Mouse (Mus musculus): Measurements from ENCODE around the gene Il12a. TPM values are rescaled to one million over a fixed set of nuclear protein-coding genes. Genes with fewer than 3 reads are reported as not detected.
"Not testable (repeated sequence)": the region's sequence is repeated elsewhere in the genome, so short reads cannot be mapped to it uniquely, and the experiment has no call there.

The Il12a gene
- polyA plus RNA-seq, 1 experiment from 2014 or later, result 0.20 TPM

DNA sequence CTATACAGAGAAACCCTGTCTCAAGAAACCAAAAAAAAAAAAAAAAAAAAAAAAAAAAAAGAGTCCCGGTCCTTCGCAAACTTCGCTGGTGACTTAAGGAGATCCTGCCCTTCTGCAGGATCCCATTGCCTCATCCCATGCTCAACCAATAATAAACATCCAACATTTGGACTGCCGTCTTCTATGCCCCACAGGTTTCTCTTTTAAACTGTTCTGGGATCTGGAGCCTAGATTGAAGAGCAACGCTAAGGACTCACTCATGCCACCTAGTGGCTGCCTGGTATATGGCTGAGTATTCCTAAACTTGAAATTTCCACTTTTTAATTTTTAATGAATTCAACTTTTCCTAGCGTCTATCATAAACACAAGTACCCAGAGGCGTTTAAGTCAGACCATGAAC, 23.1 kb downstream of the Il12a start:
- WGBS, result 14% methylated on average over 7 of the region's 7 CpGs
- H3K27me3 ChIP-seq (ENCODE audit: insufficient read depth, poor library complexity, severe bottlenecking), result no peaks in the 10 kb centered on the region

DNA sequence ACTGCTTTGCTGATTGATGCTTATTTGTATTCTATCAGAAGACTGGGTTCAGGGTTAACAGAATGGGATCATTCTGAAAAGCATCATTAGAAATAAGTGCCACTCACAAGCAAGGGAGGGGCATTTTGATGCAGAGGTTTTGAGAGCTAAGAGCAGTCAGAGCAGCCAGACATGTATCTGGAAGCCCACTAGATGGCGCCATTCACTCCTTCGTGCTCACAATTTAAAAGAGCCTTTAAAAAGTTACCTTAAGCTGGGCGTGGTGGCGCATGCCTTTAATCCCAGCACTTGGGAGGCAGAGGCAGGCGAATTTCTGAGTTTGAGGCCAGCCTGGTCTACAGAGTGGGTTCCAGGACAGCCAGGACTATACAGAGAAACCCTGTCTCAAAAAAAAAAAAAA, 26.9 kb downstream of the Il12a start:
- DNase-seq (ENCODE audit: low spot score), result peak; percentile 36

More for the DNA sequence above, 23.1 kb downstream of the Il12a start:
- H3K4me3 ChIP-seq, result no peak overlapping the region
- no peaks in the 10 kb centered on the region for H3K36me3 ChIP-seq
- no peaks in the 10 kb centered on the region for H3K4me1 ChIP-seq (replicated peaks)
- no peak overlapping the region for H3K27ac ChIP-seq
- DNase-seq (ENCODE audit: low spot score), result peak; percentile 40
- 0 out of 2 replicates have a peak, but pooled peaks cover 1% of the 10 kb centered on the region for H3K9me3 ChIP-seq

DNA sequence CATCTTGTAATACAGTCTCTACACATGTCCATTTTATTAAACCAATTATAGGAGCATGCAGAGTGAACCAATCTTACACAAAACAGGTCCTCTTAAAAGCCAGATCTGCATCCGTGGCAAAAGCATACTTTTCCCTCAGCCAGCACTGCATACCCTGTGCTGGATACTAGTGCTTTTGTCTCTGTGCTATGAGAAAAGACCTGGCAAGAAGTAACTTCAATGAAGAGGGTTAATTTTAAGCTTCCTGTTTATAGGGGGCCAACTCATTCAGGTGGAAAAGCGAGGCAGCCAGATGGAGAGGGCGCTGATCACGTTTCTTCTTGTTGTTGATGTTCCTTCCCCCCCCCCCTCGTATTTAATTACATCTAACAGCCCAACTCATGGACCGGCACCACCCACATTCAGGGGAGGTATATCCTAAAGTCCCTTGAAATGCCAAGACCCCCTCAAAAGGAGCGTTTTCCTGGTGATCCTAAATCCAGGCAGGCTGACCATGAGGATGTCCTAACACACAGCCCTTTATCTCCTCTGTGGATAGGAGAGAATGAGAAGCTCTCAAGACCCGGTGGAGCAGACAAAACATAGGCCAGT, 28.9 kb downstream of the Il12a start:
- 69% methylated on average over 8 of the region's 8 CpGs for whole genome bisulfite sequencing
- Histone ChIP-seq H3K9me3 (no peaks in the 10 kb centered on the region), H3K36me3 (no peaks in the 10 kb centered on the region), H3K27me3 (ENCODE audit: insufficient read depth, poor library complexity, severe bottlenecking) (no peaks in the 10 kb centered on the region), H3K27ac (no peak overlapping the region), H3K4me1 (replicated peaks) (no peaks in the 10 kb centered on the region), H3K4me3 (no peak overlapping the region)
- DNase-seq (ENCODE audit: low spot score), result no peak

More for the DNA sequence above, 26.9 kb downstream of the Il12a start:
- H3K27me3 ChIP-seq (ENCODE audit: insufficient read depth, poor library complexity, severe bottlenecking); H3K27ac ChIP-seq; H3K4me1 ChIP-seq (replicated peaks); H3K36me3 ChIP-seq; H3K4me3 ChIP-seq; H3K9me3 ChIP-seq: not testable (repeated sequence)
- WGBS, result 41% methylated on average over 5 of the region's 5 CpGs

DNA sequence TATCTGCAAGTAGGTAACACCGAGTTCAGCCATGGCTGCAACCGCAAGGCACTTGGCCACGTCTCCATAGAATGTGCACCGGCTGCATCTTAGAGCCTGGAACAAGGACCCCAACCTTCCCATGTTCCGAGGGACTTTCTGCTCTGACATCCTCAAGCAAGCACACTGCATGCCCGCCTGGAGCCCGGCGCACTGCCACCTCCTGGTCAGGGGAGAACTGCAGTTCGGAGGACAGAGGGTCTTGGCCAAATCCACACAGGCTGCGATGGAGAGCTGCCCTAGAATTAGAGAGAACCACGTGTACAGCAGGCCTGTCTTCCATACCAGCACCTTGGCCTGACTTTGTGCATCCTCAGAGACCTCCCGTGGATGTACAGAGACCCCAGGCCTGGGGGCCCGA, 29.8 kb downstream of the Il12a start:
- Histone ChIP-seq H3K9me3 (no peaks in the 10 kb centered on the region), H3K36me3 (no peaks in the 10 kb centered on the region), H3K4me3 (no peak overlapping the region), H3K4me1 (replicated peaks) (no peaks in the 10 kb centered on the region), H3K27ac (no peak overlapping the region), H3K27me3 (ENCODE audit: insufficient read depth, poor library complexity, severe bottlenecking) (no peaks in the 10 kb centered on the region)
- peak; percentile 71 for DNase-seq (ENCODE audit: low spot score)
- 41% methylated on average over 13 of the region's 13 CpGs for WGBS

DNA sequence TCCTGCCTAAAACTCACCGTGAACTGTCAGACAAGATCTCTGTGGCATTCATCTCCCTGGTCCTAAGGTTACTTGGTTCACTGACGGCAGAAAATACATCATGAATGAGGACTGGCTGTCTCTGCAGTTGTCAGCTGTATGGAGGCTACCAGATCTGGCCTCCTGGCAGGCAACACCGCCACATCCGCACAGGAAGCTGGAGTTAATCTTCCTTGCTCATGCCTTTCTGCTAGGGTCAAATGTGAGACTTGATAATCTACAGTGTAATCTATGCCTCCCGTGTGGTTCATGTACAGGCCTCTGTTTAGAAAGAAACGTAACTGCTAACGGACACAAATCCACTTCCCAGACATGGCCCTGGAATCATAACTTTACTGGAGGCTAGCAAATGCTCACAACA, 51.5 kb downstream of the Il12a start:
- no peaks in the 10 kb centered on the region for H3K4me1 ChIP-seq (replicated peaks)
- H3K27me3 ChIP-seq (ENCODE audit: insufficient read depth, poor library complexity, severe bottlenecking), result no peaks in the 10 kb centered on the region
- 0 out of 2 replicates have a peak, but pooled peaks cover 4% of the 10 kb centered on the region for H3K9me3 ChIP-seq
- WGBS, result 86% methylated on average over 7 of the region's 7 CpGs
- no peak for DNase-seq (ENCODE audit: low spot score)
- no peaks in the 10 kb centered on the region for H3K36me3 ChIP-seq
- H3K4me3 ChIP-seq, result no peak overlapping the region
- H3K27ac ChIP-seq, result no peak overlapping the region

DNA sequence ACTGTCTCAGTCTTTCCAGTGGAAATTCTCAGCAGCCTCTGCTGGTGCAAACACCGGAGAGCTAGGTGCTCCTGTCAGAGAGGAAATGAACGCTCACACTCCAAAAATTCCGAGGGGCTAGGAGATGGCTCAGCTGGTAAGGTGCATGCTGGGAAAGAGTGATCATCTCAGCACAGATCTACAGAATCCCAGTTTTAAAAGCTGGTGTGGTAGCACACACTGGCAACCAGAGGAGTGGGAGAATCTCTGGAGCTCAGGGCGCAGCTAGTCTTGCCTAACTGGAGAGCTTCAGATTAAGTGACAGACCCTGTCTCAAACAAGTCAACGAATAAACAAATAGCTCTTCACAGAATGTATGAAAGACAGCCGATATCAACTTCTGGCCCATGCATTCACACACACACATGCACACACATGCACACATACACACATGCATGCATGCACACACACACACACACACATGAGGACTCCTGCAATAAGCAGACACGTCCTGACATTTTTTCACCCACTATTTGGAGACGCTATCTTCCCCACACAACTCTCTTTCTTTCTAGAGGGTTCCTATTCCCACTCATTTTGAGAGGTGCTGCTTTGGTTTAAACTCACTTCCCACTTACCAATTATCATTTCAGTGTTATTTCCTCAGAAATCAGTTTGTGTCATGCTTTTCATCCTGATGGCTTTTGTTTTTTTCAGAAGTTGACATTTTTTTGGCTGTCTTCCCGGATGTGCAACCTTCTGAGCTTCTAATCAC, 52.5 kb downstream of the Il12a start:
- Histone ChIP-seq H3K27ac (no peak overlapping the region), H3K4me1 (replicated peaks) (no peaks in the 10 kb centered on the region), H3K4me3 (no peak overlapping the region), H3K27me3 (ENCODE audit: insufficient read depth, poor library complexity, severe bottlenecking) (no peaks in the 10 kb centered on the region), H3K9me3 (0 out of 2 replicates have a peak, but pooled peaks cover 4% of the 10 kb centered on the region), H3K36me3 (no peaks in the 10 kb centered on the region)
- 85% methylated on average over 9 of the region's 9 CpGs for WGBS
- no peak for DNase-seq (ENCODE audit: low spot score)

DNA sequence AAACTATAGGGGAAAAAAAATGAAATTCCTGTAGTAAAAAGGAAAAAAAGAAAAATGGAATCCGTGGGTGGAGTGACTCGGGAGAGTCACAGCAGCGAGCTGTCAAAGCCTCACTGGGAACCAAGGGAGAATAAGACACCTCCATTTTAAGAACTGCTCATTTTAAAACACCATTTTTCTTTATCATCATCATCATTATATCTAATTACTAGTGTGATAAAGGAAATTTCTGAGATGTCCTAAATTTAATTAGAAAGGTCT, 53.0 kb downstream of the Il12a start:
- Histone ChIP-seq H3K9me3 (0 out of 2 replicates have a peak, but pooled peaks cover 4% of the 10 kb centered on the region), H3K36me3 (no peaks in the 10 kb centered on the region), H3K27me3 (ENCODE audit: insufficient read depth, poor library complexity, severe bottlenecking) (no peaks in the 10 kb centered on the region), H3K4me3 (no peak overlapping the region), H3K27ac (no peak overlapping the region), H3K4me1 (replicated peaks) (no peaks in the 10 kb centered on the region)
- 88% methylated on average over 3 of the region's 3 CpGs for WGBS
- DNase-seq (ENCODE audit: low spot score), result no peak

DNA sequence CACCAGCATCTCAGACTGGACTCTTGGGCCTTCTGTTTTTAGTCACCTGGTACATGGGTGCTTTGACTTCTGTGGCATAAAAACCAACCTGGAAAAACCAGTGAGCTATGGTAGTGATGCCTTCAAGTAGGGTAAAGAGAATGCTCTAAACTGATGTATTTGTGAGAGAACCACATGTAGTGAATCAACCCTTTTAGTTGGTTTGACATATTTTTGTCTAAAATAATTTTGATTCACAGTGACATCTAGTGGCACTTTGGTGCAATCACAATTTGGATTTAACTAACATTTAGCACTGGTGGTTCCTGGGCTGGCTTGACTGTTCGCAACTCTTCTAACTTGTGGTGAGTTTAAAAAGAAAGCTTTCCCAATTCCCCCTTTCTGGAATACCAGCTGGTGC, 53.7 kb downstream of the Il12a start:
- 83% methylated on average over 1 of the region's 1 CpGs for WGBS
- no peak for DNase-seq (ENCODE audit: low spot score)
- Histone ChIP-seq H3K4me3 (no peak overlapping the region), H3K36me3 (no peaks in the 10 kb centered on the region), H3K27ac (no peak overlapping the region), H3K9me3 (0 out of 2 replicates have a peak, but pooled peaks cover 4% of the 10 kb centered on the region), H3K4me1 (replicated peaks) (no peaks in the 10 kb centered on the region), H3K27me3 (ENCODE audit: insufficient read depth, poor library complexity, severe bottlenecking) (no peaks in the 10 kb centered on the region)

DNA sequence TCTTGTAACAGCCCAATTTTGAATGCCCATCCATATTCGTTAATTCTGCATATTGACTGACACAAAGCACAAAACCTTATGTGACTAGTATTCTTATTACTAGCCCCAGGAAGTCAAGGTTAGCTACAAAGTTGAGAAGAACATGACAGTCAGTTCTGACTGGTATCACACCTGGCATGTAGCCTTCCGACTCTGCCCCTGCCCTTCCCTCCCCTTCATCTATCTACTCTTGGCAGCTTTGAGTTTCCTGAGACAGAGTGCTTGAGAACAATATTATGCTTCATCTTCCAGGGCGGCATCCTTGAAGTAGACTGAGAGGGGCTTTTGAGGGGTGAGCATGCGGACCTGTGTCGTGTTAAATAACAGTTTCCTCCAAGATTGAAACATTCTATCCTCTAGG, 54.6 kb downstream of the Il12a start:
- no peak overlapping the region for H3K27ac ChIP-seq
- no peaks in the 10 kb centered on the region for H3K27me3 ChIP-seq (ENCODE audit: insufficient read depth, poor library complexity, severe bottlenecking)
- no peak for DNase-seq (ENCODE audit: low spot score)
- no peaks in the 10 kb centered on the region for H3K36me3 ChIP-seq
- no peaks in the 10 kb centered on the region for H3K4me1 ChIP-seq (replicated peaks)
- WGBS, result 86% methylated on average over 5 of the region's 5 CpGs
- H3K4me3 ChIP-seq, result no peak overlapping the region
- H3K9me3 ChIP-seq, result no peaks in the 10 kb centered on the region

DNA sequence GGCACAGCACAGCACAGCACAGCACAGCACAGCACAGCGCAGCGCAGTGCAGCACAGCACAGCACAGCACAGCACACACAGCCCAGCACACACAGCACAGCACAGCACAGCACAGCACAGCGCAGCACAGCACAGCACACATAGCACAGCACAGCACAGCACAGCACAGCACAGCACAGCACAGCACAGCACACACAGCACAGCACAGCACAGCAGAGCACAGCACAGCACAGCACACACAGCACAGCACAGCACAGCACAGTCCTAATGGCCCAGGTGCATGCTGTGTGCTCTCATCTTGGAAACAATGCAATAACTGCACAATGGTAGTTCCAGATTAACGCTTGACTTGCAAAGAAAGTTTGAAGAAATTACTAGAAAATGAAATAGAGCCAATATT, 55.8 kb downstream of the Il12a start:
- H3K27ac ChIP-seq; H3K9me3 ChIP-seq; H3K4me1 ChIP-seq (replicated peaks); DNase-seq (ENCODE audit: low spot score); H3K27me3 ChIP-seq (ENCODE audit: insufficient read depth, poor library complexity, severe bottlenecking); H3K4me3 ChIP-seq; H3K36me3 ChIP-seq: not testable (repeated sequence)
- WGBS, result 72% methylated on average over 4 of the region's 4 CpGs

Other genes starting within 250 kb of the Il12a start
- 1.4 TPM in 2 replicates for gene 1110032F04Rik, start 178.9 kb downstream of the Il12a start, polyA plus RNA-seq (2016; fragmentation: Nextera tagmentation; extraction: Ambion mirVana)